8 mouse cellular contexts compared by ENCODE assay signal in the genomic region with DNA sequence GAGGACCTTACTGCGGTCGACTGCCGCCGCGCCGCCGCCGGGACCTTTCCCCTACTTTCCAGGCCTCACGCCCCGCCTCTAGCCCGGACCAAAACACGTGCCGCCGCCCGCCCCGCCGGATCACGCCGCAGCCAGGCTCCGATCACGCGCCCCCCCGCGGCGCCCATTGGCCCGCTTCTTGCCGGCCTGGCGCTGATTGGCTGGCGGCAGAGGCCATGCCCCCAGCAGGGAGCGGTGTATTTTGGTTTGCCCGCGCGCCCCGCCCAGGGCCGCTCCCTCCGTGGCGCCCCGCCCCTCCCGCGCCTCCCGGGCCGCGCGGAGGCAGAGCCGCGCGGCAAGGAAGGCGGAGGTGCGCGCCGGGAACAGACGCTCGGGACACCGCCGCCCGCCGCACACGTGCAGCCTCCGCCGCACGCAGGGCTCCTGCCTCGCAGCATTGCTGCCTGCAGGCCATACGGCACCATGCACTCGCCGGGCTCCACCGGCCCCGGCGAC. TPM values are rescaled to one million over a fixed set of nuclear protein-coding genes. Genes with fewer than 3 reads are reported as not detected.
DNase-seq lines count a peak whose midpoint lies in the region; ATAC-seq and TF ChIP-seq lines count a peak whose summit lies in the region.

Gene Klf11 (plus strand): TSS at position 212 of the 495 bp plus-strand sequence.

- peak; percentile 48; the same call in 1 of the 2 replicates for TF ChIP-seq EP300 in liver, embryonic 14.5 days (IDR thresholded peaks at IDR 0.05; ENCODE audit: low read depth)
- peak; percentile 11 for TF ChIP-seq EP300 in stomach, postnatal 0 days (optimal IDR thresholded peaks at IDR 0.05)

- peak; percentile 9; the same call in 1 of the 2 replicates for TF ChIP-seq CTCF in liver, embryonic 14.5 days (IDR thresholded peaks at IDR 0.05; ENCODE audit: low read depth)
- no peak for TF ChIP-seq CTCF in stomach, postnatal 0 days (IDR thresholded peaks at IDR 0.05; ENCODE audit: low read depth)

- peak within 1 kb of the TSS; percentile 66 for H3K4me2 ChIP-seq in heart, embryonic 15.5 days
- peak within 1 kb of the TSS; percentile 97 for H3K4me2 ChIP-seq in liver, embryonic 14.5 days (ENCODE audit: low read depth)
- peak within 1 kb of the TSS; percentile 63 for H3K4me2 ChIP-seq in neural tube, embryonic 11.5 days (ENCODE audit: low read depth)
- peak within 1 kb of the TSS; percentile 60 for H3K4me2 ChIP-seq in stomach, postnatal 0 days (replicated peaks; ENCODE audit: low read depth)

- WGBS in forebrain, embryonic 10.5 days, result under 1% methylated on average over 68 of the region's 68 CpGs
- WGBS in heart, embryonic 15.5 days, result under 1% methylated on average over 68 of the region's 68 CpGs
- WGBS in liver, embryonic 14.5 days (ENCODE audit: insufficient replicate concordance), result under 1% methylated on average over 66 of the region's 68 CpGs
- WGBS in neural tube, embryonic 11.5 days, result under 1% methylated on average over 56 of the region's 68 CpGs
- 0% methylated on average over 52 of the region's 68 CpGs for WGBS in stomach, postnatal 0 days

- H3K4me3 ChIP-seq in forebrain, embryonic 10.5 days, result peak within 1 kb of the TSS; percentile 95
- H3K4me3 ChIP-seq in heart, embryonic 15.5 days, result peak within 1 kb of the TSS; percentile 100
- H3K4me3 ChIP-seq in liver, embryonic 14.5 days (ENCODE audit: insufficient read depth in 1 of 2, low read depth in 2 of 2, low read length in 2 of 2), result peak within 1 kb of the TSS; percentile 91 to 92
- peak within 1 kb of the TSS; percentile 85 for H3K4me3 ChIP-seq in neural tube, embryonic 11.5 days (ENCODE audit: low read depth, low read length)
- H3K4me3 ChIP-seq in stomach, postnatal 0 days (ENCODE audit: low read depth, low read length), result peak within 1 kb of the TSS; percentile 100

- peaks cover 19% of the 10 kb centered on the region for H3K27me3 ChIP-seq in forebrain, embryonic 10.5 days (ENCODE audit: poor library complexity, severe bottlenecking)
- no peaks in the 10 kb centered on the region for H3K27me3 ChIP-seq in heart, embryonic 15.5 days
- H3K27me3 ChIP-seq in liver, embryonic 14.5 days (ENCODE audit: control insufficient read depth, insufficient read depth, low read length), result no peaks in the 10 kb centered on the region
- no peaks in the 10 kb centered on the region for H3K27me3 ChIP-seq in neural tube, embryonic 11.5 days (ENCODE audit: control insufficient read depth, insufficient read depth, low read length)
- H3K27me3 ChIP-seq in stomach, postnatal 0 days (ENCODE audit: control insufficient read depth, insufficient read depth, low read length), result no peaks in the 10 kb centered on the region

- peak within 1 kb of the TSS; percentile 99 for H3K27ac ChIP-seq in forebrain, embryonic 10.5 days
- peak within 1 kb of the TSS; percentile 99 for H3K27ac ChIP-seq in heart, embryonic 15.5 days
- H3K27ac ChIP-seq in liver, embryonic 14.5 days, result peak within 1 kb of the TSS; percentile 93
- peak within 1 kb of the TSS; percentile 96 for H3K27ac ChIP-seq in neural tube, embryonic 11.5 days (ENCODE audit: low read depth, low read length)
- peak within 1 kb of the TSS; percentile 99 for H3K27ac ChIP-seq in stomach, postnatal 0 days (replicated peaks)

- peak; percentile 87 for DNase-seq in c-Kit-negative CD71-positive TER-119-positive erythroid progenitor cells, embryonic 14.5 days (ENCODE audit: low read depth, low spot score)
- DNase-seq in forebrain, embryonic 10.5 days (ENCODE audit: extremely low spot score, low spot score), result peak; percentile 97
- DNase-seq in kidney, postnatal 25 days, result peak; percentile 98 to 99
- peak; percentile 90 to 94 (median 93) for DNase-seq in liver, embryonic 14.5 days (ENCODE audit: low read depth in 3 of 3, low spot score in 3 of 3)
- DNase-seq in neural tube, embryonic 11.5 days (ENCODE audit: low spot score), result peak; percentile 99
- DNase-seq in stomach, postnatal 0 days (ENCODE audit: low spot score), result peak; percentile 98

- peak; percentile 82 for ATAC-seq in CD4-positive, CD25-positive, alpha-beta regulatory T cell, adult 4 months
- peak; percentile 96 for ATAC-seq in heart, embryonic 15.5 days (replicated peaks; ENCODE audit: insufficient number of reproducible peaks, insufficient read depth, low FRiP score, low read depth)
- peak; percentile 78 for ATAC-seq in liver, embryonic 14.5 days (ENCODE audit: insufficient read depth)
- peak; percentile 92 for ATAC-seq in neural tube, embryonic 11.5 days (ENCODE audit: insufficient read depth, low FRiP score, low TSS enrichment)
- ATAC-seq in stomach, postnatal 0 days (ENCODE audit: low FRiP score, low TSS enrichment), result peak; percentile 93

- H3K9ac ChIP-seq in heart, embryonic 15.5 days, result peak within 1 kb of the TSS; percentile 100
- peak within 1 kb of the TSS; percentile 95 for H3K9ac ChIP-seq in liver, embryonic 14.5 days (replicated peaks)
- H3K9ac ChIP-seq in neural tube, embryonic 11.5 days (ENCODE audit: low read length), result peak within 1 kb of the TSS; percentile 91
- peak within 1 kb of the TSS; percentile 99 for H3K9ac ChIP-seq in stomach, postnatal 0 days (ENCODE audit: low read length)

- no peaks in the 10 kb centered on the region for H3K9me3 ChIP-seq in forebrain, embryonic 10.5 days
- H3K9me3 ChIP-seq in heart, embryonic 15.5 days (replicated peaks), result no peaks in the 10 kb centered on the region
- no peaks in the 10 kb centered on the region for H3K9me3 ChIP-seq in liver, embryonic 14.5 days (ENCODE audit: control insufficient read depth, low read length)
- no peaks in the 10 kb centered on the region for H3K9me3 ChIP-seq in neural tube, embryonic 11.5 days (ENCODE audit: control insufficient read depth, low read length)
- H3K9me3 ChIP-seq in stomach, postnatal 0 days (ENCODE audit: control insufficient read depth, low read length), result no peaks in the 10 kb centered on the region

- peaks cover 30% of the 10 kb centered on the region for H3K4me1 ChIP-seq in forebrain, embryonic 10.5 days
- H3K4me1 ChIP-seq in heart, embryonic 15.5 days (replicated peaks), result peaks cover 49% of the 10 kb centered on the region
- H3K4me1 ChIP-seq in liver, embryonic 14.5 days (replicated peaks; ENCODE audit: control insufficient read depth in 2 of 2, insufficient read depth in 2 of 2, low read length in 1 of 2), result peaks cover 34 to 64% of the 10 kb centered on the region in 2 experiments
- peaks cover 19% of the 10 kb centered on the region for H3K4me1 ChIP-seq in neural tube, embryonic 11.5 days (ENCODE audit: control insufficient read depth, insufficient read depth, low read length)
- peaks cover 10% of the 10 kb centered on the region for H3K4me1 ChIP-seq in stomach, postnatal 0 days (replicated peaks; ENCODE audit: control insufficient read depth, insufficient read depth)

- H3K36me3 ChIP-seq in forebrain, embryonic 10.5 days (replicated peaks), result peaks cover 29% of the 10 kb centered on the region
- H3K36me3 ChIP-seq in heart, embryonic 15.5 days, result peaks cover 21% of the 10 kb centered on the region
- H3K36me3 ChIP-seq in liver, embryonic 14.5 days (replicated peaks; ENCODE audit: control insufficient read depth, insufficient read depth, low read depth), result peaks cover 29% of the 10 kb centered on the region
- H3K36me3 ChIP-seq in neural tube, embryonic 11.5 days (ENCODE audit: control insufficient read depth, insufficient read depth, low read length), result peaks cover 7% of the 10 kb centered on the region
- peaks cover 7% of the 10 kb centered on the region for H3K36me3 ChIP-seq in stomach, postnatal 0 days (ENCODE audit: control insufficient read depth, insufficient read depth, low read length)

RNA-seq across cellular contexts. Expression of gene Klf11, which starts in this region (rescaled TPM):
- 1 to 10 TPM; 2.2 to 3.1 TPM for polyA plus RNA-seq in CD4-positive, CD25-positive, alpha-beta regulatory T cell, adult 4 months (2017; shearing (Covaris generic))
- 10.5 and 10.6 TPM in 2 replicates for polyA plus RNA-seq in forebrain, embryonic 10.5 days (2016; fragmentation: Nextera tagmentation; extraction: Ambion mirVana)
- polyA plus RNA-seq in heart, embryonic 15.5 days (2015; fragmentation: Nextera tagmentation; extraction: Ambion mirVana), result 17.7 and 18.4 TPM in 2 replicates
- polyA plus RNA-seq in liver, embryonic 14.5 days (2012; rRNA removed), result 5.4 TPM in 2 replicates
- 6.9 and 7.7 TPM in 2 replicates for polyA plus RNA-seq in liver, embryonic 14.5 days (2014; fragmentation: Nextera tagmentation; extraction: Ambion mirVana)
- polyA plus RNA-seq in neural tube, embryonic 11.5 days (2014; fragmentation: Nextera tagmentation; extraction: Ambion mirVana), result 14.5 and 16.0 TPM in 2 replicates
- polyA plus RNA-seq in stomach, postnatal 0 days (2015; fragmentation: Nextera tagmentation; extraction: Ambion mirVana), result 9.8 and 11.3 TPM in 2 replicates

Comparison
In these comparisons a context has a peak if more than half of its experiments do, and no peak if none do; other contexts are left out.
1. Peak in every context shown above with its lines: DNase-seq, ATAC-seq, H3K4me3 ChIP-seq and H3K27ac ChIP-seq.